Mouse (Mus musculus) cerebellum, adult 2 months (tissue): Measurements from ENCODE around the gene Eya2. TPM values are rescaled to one million over a fixed set of nuclear protein-coding genes. Genes with fewer than 3 reads are reported as not detected.

Experiments
- DNase-seq, 2 experiments: peaks; one replicate each; pipeline ENCODE4 v3.0.0; 2021
- H3K27ac ChIP-seq: fragments of 200-500 bp; 2 replicates; pipeline ENCODE4 v1.5.1; 2012; ENCODE audit warnings: low read length, control low read depth, inconsistent platforms; ENCODE audit not compliant: insufficient read depth
- H3K27me3 ChIP-seq: fragments of 200-500 bp; 2 replicates; pipeline ENCODE4 v1.6.1; 2012; ENCODE audit warnings: inconsistent platforms, mild to moderate bottlenecking, low read length, moderate library complexity; ENCODE audit not compliant: control insufficient read depth, insufficient read depth
- H3K4me1 ChIP-seq: fragments of 200-500 bp; 2 replicates; pipeline ENCODE4 v1.6.1; 2011; ENCODE audit warnings: low read length; ENCODE audit not compliant: control insufficient read depth, insufficient read depth
- H3K4me3 ChIP-seq: fragments of 200-500 bp; replicated peaks from 2 replicates; pipeline ENCODE3; 2011; ENCODE audit warnings: mild to moderate bottlenecking, low read depth, low read length, control low read depth; ENCODE audit not compliant: insufficient read depth
- CTCF ChIP-seq: fragments of 200-500 bp; IDR thresholded peaks from 2 replicates; pipeline ENCODE4 v1.5.1; 2011; ENCODE audit warnings: low read depth, mild to moderate bottlenecking, control low read depth, low read length, moderate library complexity, borderline replicate concordance; ENCODE audit not compliant: insufficient read depth
- POLR2A ChIP-seq: fragments of 200-500 bp; IDR thresholded peaks from 2 replicates; pipeline ENCODE4 v1.6.1; 2011; ENCODE audit warnings: low read length, control low read depth, borderline replicate concordance; ENCODE audit not compliant: insufficient read depth
- WGBS: fragments of 180-500 bp; shearing (Covaris S2); methylation state at CpG from one replicate; pipeline ENCODE4 v1.1.7; 2018; 5-methylcytosine and 5-hydroxymethylcytosine counted together
- polyA plus RNA-seq: library from polyadenylated mRNA; depleted of rRNA; stranded (reverse); fragments of >200 nt; gene quantifications from 2 replicates; pipeline ENCODE4 v1.2.3, GENCODE M21; 2012

The Eya2 gene
- polyA plus RNA-seq, 1 experiment, result 10.9 TPM

- Histone ChIP-seq H3K4me3 (no peak overlapping the region), H3K27me3 (no peaks in the 10 kb centered on the region), H3K27ac (no peak overlapping the region), H3K4me1 (no peaks in the 10 kb centered on the region)
- 32% methylated on average over 10 of the region's 10 CpGs for WGBS
- TF ChIP-seq CTCF, result no peak
- no peak for TF ChIP-seq POLR2A
- no peak for DNase-seq
Observed at GRCm38 (mm10) chr2:165769375-165769948, 174.6 kb downstream of the Eya2 start.

- WGBS, result 20% methylated on average over 6 of the region's 6 CpGs
- H3K27me3 ChIP-seq, result no peaks in the 10 kb centered on the region
Observed at GRCm38 (mm10) chr2:165778927-165779326, 184.1 kb downstream of the Eya2 start.

DNA sequence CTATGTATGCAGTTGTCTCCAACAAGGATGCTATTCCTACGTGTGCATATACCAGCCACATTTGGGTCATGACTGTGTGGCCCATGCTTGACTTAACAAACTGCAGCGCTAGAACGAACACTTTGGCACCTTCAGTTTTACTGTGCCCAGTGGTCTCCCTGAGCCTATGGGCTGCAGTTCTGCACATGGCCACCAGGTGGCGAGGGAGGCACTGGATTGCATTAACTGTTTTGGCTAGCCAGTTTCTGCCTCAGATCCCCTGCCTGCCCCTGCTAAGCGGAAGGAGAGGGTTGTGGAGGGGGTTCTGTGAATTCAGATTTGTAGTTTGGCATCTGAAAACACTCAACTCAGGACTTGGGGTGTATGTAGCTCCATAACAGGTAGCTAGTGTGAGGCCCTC, 187.5 kb downstream of the Eya2 start:
- WGBS, result 16% methylated on average over 5 of the region's 5 CpGs
- no peak overlapping the region for H3K4me3 ChIP-seq
- no peaks in the 10 kb centered on the region for H3K27me3 ChIP-seq
- TF ChIP-seq POLR2A (no peak), CTCF (peak; percentile 99)
- H3K4me1 ChIP-seq, result peaks cover 21% of the 10 kb centered on the region
- H3K27ac ChIP-seq, result no peak overlapping the region
- peak; percentile 66 to 82 for DNase-seq

More at GRCm38 (mm10) chr2:165778927-165779326, 184.1 kb downstream of the Eya2 start:
- peak; percentile 80 to 82 for DNase-seq
- TF ChIP-seq POLR2A (no peak), CTCF (peak; percentile 94)
- Histone ChIP-seq H3K4me1 (no peaks in the 10 kb centered on the region), H3K27ac (no peak overlapping the region), H3K4me3 (no peak overlapping the region)

GRCm38 (mm10) chr2:165785312-165786036, 190.6 kb downstream of the Eya2 start:
- Histone ChIP-seq H3K4me3 (no peak overlapping the region), H3K27ac (no peak overlapping the region), H3K27me3 (no peaks in the 10 kb centered on the region), H3K4me1 (peaks cover 30% of the 10 kb centered on the region)
- 40% methylated on average over 20 of the region's 20 CpGs for WGBS
- TF ChIP-seq POLR2A, result no peak
- no peak for TF ChIP-seq CTCF
- peak; percentile 56 to 80 for DNase-seq

GRCm38 (mm10) chr2:165786467-165786866, 191.6 kb downstream of the Eya2 start:
- Histone ChIP-seq H3K4me3 (no peak overlapping the region), H3K4me1 (peaks cover 30% of the 10 kb centered on the region), H3K27ac (no peak overlapping the region), H3K27me3 (no peaks in the 10 kb centered on the region)
- DNase-seq, result no peak
- TF ChIP-seq CTCF (peak; percentile 12; the same call in 1 of the 2 replicates), POLR2A (no peak)
- 35% methylated on average over 1 of the region's 1 CpGs for WGBS

DNA sequence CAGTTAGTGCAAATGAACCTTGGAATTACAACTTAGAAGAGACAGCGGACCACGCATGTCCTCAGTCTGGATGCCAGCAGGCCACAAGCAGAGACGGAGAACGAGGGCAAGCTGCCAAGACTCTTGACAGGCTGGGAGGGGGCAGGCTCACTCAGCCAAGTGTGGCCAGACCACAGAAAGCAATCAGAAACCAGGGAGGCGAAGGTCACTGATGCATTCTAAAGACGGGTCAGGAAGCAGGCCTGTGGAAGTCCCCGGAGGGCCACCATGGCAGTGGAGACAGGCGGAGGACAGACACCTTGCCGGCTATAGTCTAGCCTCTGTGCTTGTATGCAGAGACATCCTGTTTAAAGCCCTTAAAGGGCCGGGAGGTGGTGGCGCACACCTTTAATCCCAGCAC, 193.2 kb downstream of the Eya2 start:
- Histone ChIP-seq H3K4me1 (peaks cover 33% of the 10 kb centered on the region), H3K27ac (no peak overlapping the region), H3K27me3 (no peaks in the 10 kb centered on the region), H3K4me3 (no peak overlapping the region)
- WGBS, result 14% methylated on average over 11 of the region's 11 CpGs
- peak; percentile 89 to 94 for DNase-seq
- no peak for TF ChIP-seq POLR2A
- TF ChIP-seq CTCF, result no peak

GRCm38 (mm10) chr2:165788796-165789195, 194.0 kb downstream of the Eya2 start:
- DNase-seq, result no peak
- TF ChIP-seq POLR2A, result no peak
- TF ChIP-seq CTCF, result no peak
- Histone ChIP-seq H3K4me3 (no peak overlapping the region), H3K27me3 (no peaks in the 10 kb centered on the region; the same call in 1 of the 2 replicates), H3K27ac (no peak overlapping the region), H3K4me1 (peaks cover 33% of the 10 kb centered on the region)
- whole genome bisulfite sequencing, result 97% methylated on average over 9 of the region's 9 CpGs

GRCm38 (mm10) chr2:165789667-165790066, 194.8 kb downstream of the Eya2 start:
- H3K4me1 ChIP-seq, result peaks cover 32% of the 10 kb centered on the region
- 70% methylated on average over 3 of the region's 3 CpGs for WGBS
- H3K27ac ChIP-seq, result no peak overlapping the region
- no peak overlapping the region for H3K4me3 ChIP-seq
- no peak for DNase-seq
- TF ChIP-seq POLR2A, result no peak
- TF ChIP-seq CTCF, result no peak
- no peaks in the 10 kb centered on the region; the same call in 1 of the 2 replicates for H3K27me3 ChIP-seq
